Mouse (Mus musculus) left cerebral cortex, adult 11 months (tissue): ENCODE measurements at regions not wholly inside any gene's neighbourhood (a gene's known extent, or its start where the extent isn't known, plus 50 kb on each side); places are given as distances from the start of the nearest gene placed in this dataset.
A peak's percentile ranks its signal among the peaks of the same experiment; 100 is the strongest.

Source experiments
- DNase-seq: peaks from one replicate; pipeline ENCODE4 v3.0.0; 2022; ENCODE audit warnings: low spot score

GRCm38 (mm10) chr1:137567526-137567925 lies 607.3 kb upstream of the Nr5a2 start:
- DNase-seq: no peak

DNA sequence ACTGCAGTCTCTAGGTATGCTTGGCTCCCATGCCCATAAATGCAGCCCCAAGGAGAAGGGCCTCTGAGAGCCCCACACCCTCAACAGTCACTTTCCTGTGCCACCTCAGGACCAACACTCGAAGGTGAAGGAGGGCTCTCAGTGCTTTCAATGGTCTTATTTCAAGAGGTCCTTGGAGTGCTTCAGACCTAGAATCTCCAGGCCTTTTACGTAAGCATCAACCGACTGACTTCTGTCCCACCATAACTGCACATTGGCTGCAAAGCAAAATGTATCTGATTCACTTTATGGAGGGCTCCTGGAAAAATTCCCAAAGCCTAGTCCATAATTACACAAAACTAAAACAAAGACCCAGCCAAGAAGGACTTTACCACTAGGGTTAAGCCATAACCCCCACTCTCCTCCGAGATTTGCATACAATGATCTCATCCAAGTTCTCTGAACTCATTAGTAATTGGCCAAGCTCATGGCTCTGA lies 605.4 kb upstream of the Nr5a2 start:
- DNase-seq: no peak

DNA sequence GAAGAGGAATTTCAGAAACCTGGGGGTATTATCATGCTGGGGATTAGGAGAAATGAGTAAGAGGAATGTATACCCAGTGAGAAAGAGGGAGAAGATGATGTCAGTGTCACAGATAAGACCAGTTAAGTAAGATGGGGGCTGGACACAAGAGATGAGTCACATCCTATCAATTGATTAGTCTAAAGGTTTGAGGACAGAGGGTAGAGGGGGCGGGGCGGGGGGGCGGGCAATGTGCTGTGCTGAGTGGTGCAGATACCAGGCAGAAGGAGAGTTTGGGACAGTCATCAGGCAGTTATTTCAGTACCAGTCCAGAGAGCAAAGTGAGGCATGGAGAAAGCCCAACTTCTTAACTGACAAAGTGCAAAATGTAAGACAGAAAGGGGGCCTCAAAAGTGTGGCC lies 601.4 kb upstream of the Nr5a2 start:
- no peak for DNase-seq

DNA sequence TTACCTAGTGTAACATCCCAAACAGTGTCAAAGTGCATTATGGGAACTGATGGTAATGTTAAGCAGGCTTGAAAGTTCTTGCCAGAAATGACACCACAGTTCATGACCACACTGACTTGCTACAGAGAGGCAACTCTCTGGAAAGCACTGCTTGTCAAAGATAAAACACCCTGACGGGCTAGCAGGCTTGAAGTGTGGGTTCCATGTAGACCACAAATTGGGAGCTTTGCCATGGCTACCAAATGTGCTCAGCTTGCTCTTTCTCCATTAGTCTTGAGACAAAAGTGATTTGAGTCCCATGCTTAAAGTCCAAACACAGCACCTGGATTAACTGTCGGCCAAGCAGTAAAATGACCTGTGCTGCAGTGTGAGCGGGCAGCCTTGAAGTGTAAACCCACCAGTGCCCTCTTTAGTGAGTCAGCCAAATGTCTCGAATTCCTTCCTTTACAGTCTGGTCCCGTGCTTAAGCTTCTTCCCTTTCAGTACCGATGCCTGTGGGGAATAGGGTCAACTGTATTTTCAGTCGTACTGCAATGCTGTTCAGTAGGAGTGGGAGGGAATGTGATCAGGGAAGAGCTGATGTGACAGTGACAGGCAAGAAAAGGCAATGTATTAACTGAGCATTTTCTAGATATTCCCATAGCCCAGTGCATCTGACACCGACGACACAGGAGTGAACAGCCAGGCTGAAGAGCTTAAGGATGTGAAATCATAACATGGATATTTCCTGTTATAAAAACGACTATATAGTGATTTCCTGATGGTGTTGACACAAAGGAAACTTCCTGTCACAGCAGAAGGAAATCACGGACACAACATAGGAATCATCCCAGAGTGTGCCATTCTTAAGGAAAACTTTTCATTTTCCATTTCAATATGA lies 600.4 kb upstream of the Nr5a2 start:
- no peak for DNase-seq

GRCm38 (mm10) chr1:137549659-137550058 lies 589.4 kb upstream of the Nr5a2 start:
- no peak for DNase-seq

- peak; percentile 22 for DNase-seq
Measured at GRCm38 (mm10) chr1:137545666-137546065, 585.4 kb upstream of the Nr5a2 start.

DNA sequence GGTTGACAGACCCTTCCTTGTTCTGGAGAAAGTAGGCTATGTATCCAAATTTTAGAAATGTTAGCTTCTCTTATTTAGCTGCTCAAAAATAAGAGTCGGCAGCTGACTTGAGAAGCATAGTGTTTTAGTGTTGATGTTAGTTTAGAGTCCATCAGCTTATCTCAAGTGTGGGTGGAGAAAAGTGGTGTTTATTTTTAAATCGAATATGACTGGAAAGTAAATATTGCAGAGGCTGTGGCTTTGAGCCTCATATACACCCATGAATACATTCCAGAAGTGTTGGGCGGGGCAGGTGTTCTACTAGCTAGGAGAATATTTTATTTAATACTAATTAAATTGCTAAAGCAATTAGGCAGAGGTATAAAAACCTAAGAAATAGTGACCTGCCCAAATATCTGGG lies 583.6 kb upstream of the Nr5a2 start:
- no peak for DNase-seq

GRCm38 (mm10) chr1:137541453-137541852 lies 581.2 kb upstream of the Nr5a2 start:
- no peak for DNase-seq

- DNase-seq: no peak
Measured at GRCm38 (mm10) chr1:137539424-137540116, 579.3 kb upstream of the Nr5a2 start.

GRCm38 (mm10) chr1:137514750-137515149 lies 554.5 kb upstream of the Nr5a2 start:
- no peak for DNase-seq

DNA sequence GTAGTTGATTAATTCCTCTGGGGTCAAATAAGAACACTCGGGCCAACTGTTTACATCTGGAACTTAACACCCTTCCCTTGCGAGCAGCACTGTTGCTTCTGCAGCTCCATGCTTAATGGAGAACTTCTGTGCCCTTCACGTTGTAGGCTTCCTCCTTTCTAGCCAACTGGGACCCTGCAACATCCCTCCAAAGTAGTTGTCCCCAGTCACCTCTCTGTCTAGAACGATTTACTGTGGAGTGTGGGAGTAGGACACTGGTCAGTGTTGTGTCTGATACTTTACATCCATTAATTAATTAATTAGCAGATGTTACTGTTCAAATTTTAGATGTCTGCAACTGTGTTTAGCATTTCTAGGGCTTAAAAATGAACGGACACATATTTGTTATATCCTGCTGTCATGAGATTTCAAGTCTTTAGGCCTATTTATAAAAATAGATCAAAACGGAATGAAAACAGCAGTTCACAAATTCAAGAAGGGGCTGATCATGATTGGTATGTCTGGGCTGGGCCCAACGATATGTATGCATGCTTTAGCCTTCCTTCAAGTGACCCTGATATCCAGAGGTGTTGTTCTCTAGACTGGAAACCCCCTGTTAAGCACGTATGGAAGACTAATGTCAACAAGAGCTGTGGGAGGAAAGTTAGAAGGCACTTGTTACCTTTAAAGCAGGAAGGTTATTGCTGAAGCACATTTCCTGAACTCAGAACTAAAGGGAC lies 543.6 kb upstream of the Nr5a2 start:
- no peak for DNase-seq

DNA sequence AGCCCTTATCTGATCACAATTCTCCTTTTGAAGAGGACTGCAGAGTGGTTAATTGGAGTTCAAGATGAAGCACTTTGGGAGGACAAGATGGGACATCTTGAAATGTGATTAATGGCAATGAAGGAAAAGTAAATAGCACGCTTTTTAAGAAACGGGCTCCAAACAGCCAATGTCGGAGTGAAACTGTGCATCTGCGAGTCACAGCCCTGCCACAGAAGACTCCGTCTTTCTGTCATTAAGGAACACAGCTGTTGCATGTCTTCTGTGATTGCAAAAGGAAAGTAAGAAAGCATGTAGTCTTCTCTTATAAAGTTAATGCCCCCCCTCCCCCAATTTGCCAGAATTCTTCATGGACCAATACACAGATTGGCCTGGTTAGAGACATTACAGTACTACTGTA lies 528.0 kb upstream of the Nr5a2 start:
- no peak for DNase-seq

DNA sequence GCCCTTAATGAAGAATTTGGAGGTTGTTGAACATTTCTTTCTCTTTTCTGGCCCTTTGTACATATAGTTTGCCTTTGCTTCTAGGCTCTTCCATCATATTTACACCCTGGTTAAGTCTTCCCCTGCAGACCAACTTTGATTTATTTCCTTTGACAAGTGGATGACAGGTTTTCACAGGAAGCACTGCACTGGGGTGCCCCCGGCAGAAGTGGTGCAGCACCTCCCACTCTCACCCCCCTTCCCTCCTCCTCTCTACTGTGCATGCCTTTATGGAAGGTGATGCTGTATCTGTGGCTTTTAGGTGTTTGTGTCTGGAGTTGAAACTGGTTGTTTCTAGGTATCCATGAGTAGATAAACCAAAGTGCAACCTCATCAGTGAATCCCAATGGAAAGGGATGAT lies 518.2 kb upstream of the Nr5a2 start:
- no peak for DNase-seq

GRCm38 (mm10) chr1:137477239-137477638 lies 517.0 kb upstream of the Nr5a2 start:
- no peak for DNase-seq

DNA sequence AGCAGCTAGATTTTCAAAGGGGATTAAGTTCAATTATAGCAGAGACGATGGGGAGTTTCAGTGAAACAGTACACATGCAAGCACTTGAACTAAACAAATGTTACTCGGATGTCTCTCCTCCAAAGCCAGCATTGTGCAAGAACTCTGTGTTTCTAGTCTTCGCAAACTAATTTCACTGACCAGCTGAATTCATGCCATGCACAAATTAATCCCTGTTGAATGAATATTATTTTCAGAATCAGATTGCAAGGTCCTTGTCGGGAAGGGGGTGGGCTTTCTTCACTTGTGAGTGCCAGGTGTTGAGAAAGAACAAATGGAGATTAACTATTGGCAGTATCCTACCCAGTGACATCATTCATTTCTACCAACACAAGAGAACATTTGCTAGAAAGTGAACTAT lies 514.6 kb upstream of the Nr5a2 start:
- DNase-seq: no peak

- DNase-seq: peak; percentile 12
Measured at GRCm38 (mm10) chr1:137473800-137474685, 513.8 kb upstream of the Nr5a2 start.

DNA sequence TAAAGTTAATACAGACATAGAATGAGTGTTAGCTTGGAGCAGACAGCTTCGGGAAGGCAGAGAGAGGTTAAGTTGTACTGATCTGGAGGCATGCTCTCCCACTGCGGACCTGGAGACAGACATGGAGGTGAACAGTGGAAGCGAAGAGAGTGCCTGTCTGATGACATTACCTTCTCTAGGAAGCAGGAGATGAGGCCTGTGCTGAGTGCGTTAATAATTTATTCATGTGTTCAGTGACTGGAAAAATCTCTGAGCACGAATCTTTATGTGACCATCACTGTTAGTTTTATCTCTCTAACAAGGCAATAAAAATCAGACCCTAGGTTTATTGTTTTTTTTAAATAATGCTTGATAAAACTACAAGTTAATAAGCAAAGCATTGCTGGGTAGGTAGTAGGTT lies 504.7 kb upstream of the Nr5a2 start:
- no peak for DNase-seq

GRCm38 (mm10) chr1:137461189-137461588 lies 500.9 kb upstream of the Nr5a2 start:
- DNase-seq: no peak

DNA sequence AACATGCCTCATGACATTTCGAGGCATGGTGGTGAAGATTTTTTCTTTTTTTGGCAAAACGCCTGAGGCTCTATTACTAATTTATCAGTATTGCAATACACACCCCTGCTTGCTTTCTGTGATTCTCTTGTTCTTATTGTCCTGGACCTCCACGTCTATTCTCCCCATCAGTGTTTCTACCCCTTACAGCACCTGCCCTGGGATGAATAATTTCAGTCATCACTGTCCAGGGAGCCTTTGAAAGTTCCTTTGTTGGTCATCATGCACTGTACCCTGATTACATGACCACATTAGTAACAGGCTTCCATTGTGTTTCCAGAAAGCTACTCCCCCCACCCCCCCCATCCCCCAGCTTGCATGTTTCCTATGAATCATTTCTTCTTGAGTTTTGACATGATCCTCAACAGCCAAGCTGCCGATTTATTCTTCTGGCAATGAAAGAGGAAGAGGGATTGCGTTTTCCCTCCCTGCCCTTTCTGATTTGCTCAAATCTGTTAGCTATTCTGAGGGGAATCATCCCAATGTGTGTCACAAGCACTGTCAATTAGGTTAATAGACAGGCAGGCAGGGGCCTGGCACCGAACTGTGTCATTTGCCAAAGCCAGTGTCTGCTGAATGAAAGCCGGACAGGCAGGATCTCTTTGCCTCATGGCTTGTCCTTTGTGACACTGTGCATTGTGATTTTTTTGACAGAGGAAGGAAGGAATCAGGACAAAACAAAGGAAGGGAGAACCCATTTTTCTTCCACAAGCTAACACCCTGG lies 493.4 kb upstream of the Nr5a2 start:
- DNase-seq: peak; percentile 15

GRCm38 (mm10) chr1:137452749-137453148 lies 492.5 kb upstream of the Nr5a2 start:
- DNase-seq: no peak

GRCm38 (mm10) chr1:137446497-137446896 lies 486.2 kb upstream of the Nr5a2 start:
- DNase-seq: no peak
